ENCODE assay signal across 14 mouse cellular contexts in the genomic region with DNA sequence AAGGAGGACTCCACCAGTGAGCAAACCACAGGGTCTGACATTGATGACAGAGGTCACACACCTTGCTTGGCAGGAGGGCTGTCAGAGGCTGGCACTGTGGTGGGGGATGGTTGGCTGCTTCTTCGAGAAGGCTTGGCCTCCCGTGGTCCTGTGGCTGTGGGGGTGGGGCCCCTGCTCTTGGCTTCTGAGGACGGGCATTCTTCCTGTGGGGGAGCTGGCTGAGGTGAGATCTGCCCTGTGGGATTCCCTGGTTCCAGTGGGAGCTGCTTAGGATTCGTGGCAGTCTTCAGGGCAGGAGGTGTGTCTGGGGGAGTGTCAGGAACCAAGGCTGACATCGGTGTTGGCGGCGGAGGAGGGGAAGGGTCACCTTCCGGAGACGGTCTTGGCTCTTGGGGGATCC. TPM values are rescaled to one million over a fixed set of nuclear protein-coding genes. Genes with fewer than 3 reads are reported as not detected.
DNase-seq lines count a peak whose midpoint lies in the region; ATAC-seq and TF ChIP-seq lines count a peak whose summit lies in the region.
"Had no signal": no experiment of that assay in that cellular context is flagged by ENCODE, and none has a peak within 500 bp of the region (broad histone marks: within the 10 kb centered on the region; RNA-seq: fewer than 3 reads in every experiment).

No protein-coding gene starts in this region.

- no peaks in the 10 kb centered on the region for H3K9me3 ChIP-seq in forebrain, embryonic 12.5 days
- no peaks in the 10 kb centered on the region for H3K9me3 ChIP-seq in forebrain, embryonic 13.5 days (replicated peaks)
- no peaks in the 10 kb centered on the region for H3K9me3 ChIP-seq in kidney, postnatal 0 days (replicated peaks; ENCODE audit: low read length)
- H3K9me3 ChIP-seq in heart, embryonic 14.5 days (ENCODE audit: control insufficient read depth, low read length), result no peaks in the 10 kb centered on the region

- peaks cover 69% of the 10 kb centered on the region for H3K36me3 ChIP-seq in forebrain, embryonic 12.5 days (replicated peaks)
- peaks cover 79% of the 10 kb centered on the region for H3K36me3 ChIP-seq in forebrain, embryonic 13.5 days (ENCODE audit: poor library complexity, severe bottlenecking)
- peaks cover 34% of the 10 kb centered on the region for H3K36me3 ChIP-seq in kidney, postnatal 0 days (ENCODE audit: insufficient read depth, low read length)
- H3K36me3 ChIP-seq in heart, embryonic 14.5 days (ENCODE audit: control insufficient read depth, insufficient read depth, low read length), result peaks cover 78% of the 10 kb centered on the region

- H3K4me1 ChIP-seq in forebrain, embryonic 12.5 days, result peaks cover 13% of the 10 kb centered on the region; the same call in 1 of the 2 replicates
- H3K4me1 ChIP-seq in forebrain, embryonic 13.5 days, result peaks cover 10% of the 10 kb centered on the region; the same call in 1 of the 2 replicates
- H3K4me1 ChIP-seq in kidney, postnatal 0 days (replicated peaks; ENCODE audit: insufficient read depth, low read length), result no peaks in the 10 kb centered on the region
- H3K4me1 ChIP-seq in heart, embryonic 14.5 days (ENCODE audit: control insufficient read depth in 2 of 2, insufficient read depth in 2 of 2, low read length in 2 of 2), result peaks cover 23 to 50% of the 10 kb centered on the region in 2 experiments

- no peak overlapping the region for H3K4me3 ChIP-seq in forebrain, embryonic 12.5 days (replicated peaks)
- no peak overlapping the region for H3K4me3 ChIP-seq in forebrain, embryonic 13.5 days
- H3K4me3 ChIP-seq in kidney, postnatal 0 days (replicated peaks; ENCODE audit: low read depth, low read length), result no peak overlapping the region
- no peak overlapping the region for H3K4me3 ChIP-seq in heart, embryonic 14.5 days (ENCODE audit: control insufficient read depth in 1 of 2, insufficient read depth in 1 of 2, low read depth in 1 of 2, low read length in 2 of 2)

- H3K27me3 ChIP-seq in forebrain, embryonic 12.5 days, result no peaks in the 10 kb centered on the region
- H3K27me3 ChIP-seq in forebrain, embryonic 13.5 days, result no peaks in the 10 kb centered on the region
- no peaks in the 10 kb centered on the region for H3K27me3 ChIP-seq in kidney, postnatal 0 days (ENCODE audit: insufficient read depth, low read length)
- no peaks in the 10 kb centered on the region for H3K27me3 ChIP-seq in heart, embryonic 14.5 days (ENCODE audit: control insufficient read depth, insufficient read depth, low read length)

- no peak overlapping the region for H3K9ac ChIP-seq in forebrain, embryonic 12.5 days
- no peak overlapping the region for H3K9ac ChIP-seq in forebrain, embryonic 13.5 days
- no peak overlapping the region for H3K9ac ChIP-seq in kidney, postnatal 0 days (ENCODE audit: low read depth, low read length)
- 0 out of 2 replicates have a peak overlapping the region, but pooled peaks have one; percentile 30 for H3K9ac ChIP-seq in heart, embryonic 14.5 days (ENCODE audit: low read length)
- H3K9ac ChIP-seq: lung, embryonic 14.5 days had no signal

- no peak overlapping the region for H3K4me2 ChIP-seq in forebrain, embryonic 12.5 days
- no peak overlapping the region for H3K4me2 ChIP-seq in forebrain, embryonic 13.5 days
- H3K4me2 ChIP-seq in kidney, postnatal 0 days (ENCODE audit: low read length), result no peak overlapping the region
- H3K4me2 ChIP-seq in heart, embryonic 14.5 days (ENCODE audit: low read length), result no peak overlapping the region
- H3K4me2 ChIP-seq: lung, embryonic 14.5 days had no signal

- WGBS in forebrain, embryonic 12.5 days, result 63% methylated on average over 9 of the region's 9 CpGs
- WGBS in forebrain, embryonic 13.5 days, result 56% methylated on average over 9 of the region's 9 CpGs
- WGBS in kidney, postnatal 0 days, result 28% methylated on average over 9 of the region's 9 CpGs
- 24% methylated on average over 9 of the region's 9 CpGs for WGBS in heart, embryonic 14.5 days

- peak; percentile 32 for DNase-seq in kidney, postnatal 0 days (ENCODE audit: low spot score)
- no peak for DNase-seq in kidney, adult 9 months
- DNase-seq in ES-CJ7 (ENCODE audit: low read depth, low spot score), result peak; percentile 81
- DNase-seq in layer of hippocampus, adult 18-20 months (ENCODE audit: low spot score in 2 of 2), result no peak
- no peak for DNase-seq in B cell, adult 2 months
- DNase-seq: liver; lung, embryonic 14.5 days; right cerebral cortex, adult 18-20 months had no signal

- TF ChIP-seq CTCF in kidney, postnatal 0 days (IDR thresholded peaks at IDR 0.05; ENCODE audit: low read depth), result no peak

- H3K27ac ChIP-seq in forebrain, embryonic 12.5 days, result 0 out of 2 replicates have a peak overlapping the region, but pooled peaks have one; percentile 8
- no peak overlapping the region for H3K27ac ChIP-seq in forebrain, embryonic 13.5 days
- H3K27ac ChIP-seq in kidney, postnatal 0 days, result no peak overlapping the region
- H3K27ac ChIP-seq in heart, embryonic 14.5 days (replicated peaks in 1 of 2; ENCODE audit: control insufficient read depth in 1 of 2, insufficient read depth in 1 of 2, low read depth in 2 of 2, low read length in 2 of 2), result peak overlapping the region; percentile 2 to 50; a peak in 2 of 4 replicates

- ATAC-seq in forebrain, embryonic 12.5 days (ENCODE audit: low FRiP score), result no peak
- ATAC-seq in forebrain, embryonic 13.5 days, result no peak
- ATAC-seq in kidney, postnatal 0 days (replicated peaks; ENCODE audit: low FRiP score, low read depth), result 0 out of 2 replicates have a peak, but pooled peaks have one; percentile 26
- no peak for ATAC-seq in heart, embryonic 14.5 days (ENCODE audit: insufficient number of reproducible peaks, insufficient read depth, low FRiP score, low read depth)
- ATAC-seq: activated CD4-positive, CD25-positive, alpha-beta regulatory T cell, adult 4 months had no signal

RNA-seq across cellular contexts. Expression of gene Map7d1, which starts 14.2 kb away (rescaled TPM):
- polyA plus RNA-seq in forebrain, embryonic 12.5 days (2016; fragmentation: Nextera tagmentation; extraction: Ambion mirVana), result 104 and 105 TPM in 2 replicates
- 53.5 and 58.2 TPM in 2 replicates for polyA plus RNA-seq in forebrain, embryonic 13.5 days (2015; fragmentation: Nextera tagmentation; extraction: Ambion mirVana)
- 22.4 and 27.3 TPM in 2 replicates for polyA plus RNA-seq in kidney, postnatal 0 days (2015; fragmentation: Nextera tagmentation; extraction: Ambion mirVana)
- 41.8 and 46.8 TPM in 2 replicates for polyA plus RNA-seq in heart, embryonic 14.5 days (2014; fragmentation: Nextera tagmentation; extraction: Ambion mirVana)
- 100 to 1,000 TPM; 245 to 258 TPM for total RNA-seq in layer of hippocampus, adult 18-20 months (2021)

RNA-seq across cellular contexts. Expression of gene Trappc3, which starts 20.2 kb away (rescaled TPM):
- polyA plus RNA-seq in forebrain, embryonic 12.5 days (2016; fragmentation: Nextera tagmentation; extraction: Ambion mirVana), result 104 and 108 TPM in 2 replicates
- 141 and 143 TPM in 2 replicates for polyA plus RNA-seq in forebrain, embryonic 13.5 days (2015; fragmentation: Nextera tagmentation; extraction: Ambion mirVana)
- polyA plus RNA-seq in kidney, postnatal 0 days (2015; fragmentation: Nextera tagmentation; extraction: Ambion mirVana), result 115 and 121 TPM in 2 replicates
- 17.8 and 30.5 TPM in 2 replicates for polyA plus RNA-seq in heart, embryonic 14.5 days (2014; fragmentation: Nextera tagmentation; extraction: Ambion mirVana)
- 10 to 100 TPM; 83.4 to 87.4 TPM for total RNA-seq in layer of hippocampus, adult 18-20 months (2021)

RNA-seq across cellular contexts. Expression of gene Thrap3, which starts 39.4 kb away (rescaled TPM):
- 284 and 305 TPM in 2 replicates for polyA plus RNA-seq in forebrain, embryonic 12.5 days (2016; fragmentation: Nextera tagmentation; extraction: Ambion mirVana)
- 194 and 202 TPM in 2 replicates for polyA plus RNA-seq in forebrain, embryonic 13.5 days (2015; fragmentation: Nextera tagmentation; extraction: Ambion mirVana)
- polyA plus RNA-seq in kidney, postnatal 0 days (2015; fragmentation: Nextera tagmentation; extraction: Ambion mirVana), result 136 and 156 TPM in 2 replicates
- polyA plus RNA-seq in heart, embryonic 14.5 days (2014; fragmentation: Nextera tagmentation; extraction: Ambion mirVana), result 132 and 148 TPM in 2 replicates
- total RNA-seq in layer of hippocampus, adult 18-20 months (2021), result 100 to 1,000 TPM; 136 to 145 TPM

RNA-seq across cellular contexts. Expression of gene Col8a2, which starts 44.6 kb away (rescaled TPM):
- polyA plus RNA-seq in forebrain, embryonic 12.5 days (2016; fragmentation: Nextera tagmentation; extraction: Ambion mirVana), result 16.0 and 22.6 TPM in 2 replicates
- 0.96 and 1.4 TPM in 2 replicates for polyA plus RNA-seq in forebrain, embryonic 13.5 days (2015; fragmentation: Nextera tagmentation; extraction: Ambion mirVana)
- 7.9 and 8.1 TPM in 2 replicates for polyA plus RNA-seq in kidney, postnatal 0 days (2015; fragmentation: Nextera tagmentation; extraction: Ambion mirVana)
- polyA plus RNA-seq in heart, embryonic 14.5 days (2014; fragmentation: Nextera tagmentation; extraction: Ambion mirVana), result 3.8 and 4.8 TPM in 2 replicates
- total RNA-seq in layer of hippocampus, adult 18-20 months (2021), result 1 to 10 TPM; 1.7 to 2.3 TPM
- total RNA-seq: megakaryocyte progenitor cell, adult 5-6 weeks; neutrophil, adult 5-6 weeks had no signal
- polyA plus RNA-seq: activated CD4-positive, CD25-positive, alpha-beta regulatory T cell, adult 4 months had no signal

Comparison
In these comparisons a context has a peak if more than half of its experiments do, and no peak if none do; other contexts are left out.
1. H3K27ac ChIP-seq: peak in forebrain, embryonic 12.5 days (single experiment) and heart, embryonic 14.5 days (2 of 2); none in forebrain, embryonic 13.5 days (single experiment) and kidney, postnatal 0 days (single experiment).
2. DNase-seq: peak in kidney, postnatal 0 days (single experiment) and ES-CJ7 (single experiment); none in kidney, adult 9 months (single experiment), layer of hippocampus, adult 18-20 months (0 of 2) and B cell, adult 2 months (0 of 2).